Mouse (Mus musculus): ENCODE data around the gene Grik2. TPM values are rescaled to one million over a fixed set of nuclear protein-coding genes. Genes with fewer than 3 reads are reported as not detected.
A peak's percentile ranks its signal among the peaks of the same experiment; 100 is the strongest.

Gene Grik2
- polyA plus RNA-seq, 1 experiment from 2014 or later: 0.47 TPM

DNA sequence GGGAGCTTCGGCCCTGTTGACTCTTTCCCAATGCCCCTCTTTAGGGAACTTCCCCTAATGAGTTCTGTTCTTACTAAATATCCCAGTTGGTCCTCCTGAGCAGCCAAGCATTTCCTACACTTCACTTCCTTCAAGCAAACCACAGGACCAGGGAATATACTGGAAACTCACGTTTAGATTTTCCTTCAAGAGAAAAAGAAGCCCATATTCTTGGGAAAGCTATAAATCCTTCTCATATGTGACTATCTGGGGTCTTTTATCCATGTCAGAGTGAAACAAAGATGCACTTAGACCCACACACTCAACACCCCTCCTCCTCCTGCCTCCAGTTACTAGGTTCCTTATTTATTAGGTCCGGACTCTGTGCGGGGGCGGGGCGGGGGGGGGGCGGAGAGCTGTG, 6.5 kb downstream of the Grik2 start:
- Histone ChIP-seq H3K4me1 (no peaks in the 10 kb centered on the region), H3K9ac (no peak overlapping the region), H3K9me3 (no peaks in the 10 kb centered on the region), H3K36me3 (no peaks in the 10 kb centered on the region), H3K4me3 (peak overlapping the region; percentile 41; the same call in 1 of the 2 replicates), H3K27me3 (peaks cover 26% of the 10 kb centered on the region), H3K27ac (no peak overlapping the region), H3K4me2 (peak overlapping the region; percentile 75)
- 6% methylated on average over 7 of the region's 7 CpGs for WGBS
- ATAC-seq (ENCODE audit: borderline replicate concordance, extremely low read depth, low FRiP score, low TSS enrichment): no peak

DNA sequence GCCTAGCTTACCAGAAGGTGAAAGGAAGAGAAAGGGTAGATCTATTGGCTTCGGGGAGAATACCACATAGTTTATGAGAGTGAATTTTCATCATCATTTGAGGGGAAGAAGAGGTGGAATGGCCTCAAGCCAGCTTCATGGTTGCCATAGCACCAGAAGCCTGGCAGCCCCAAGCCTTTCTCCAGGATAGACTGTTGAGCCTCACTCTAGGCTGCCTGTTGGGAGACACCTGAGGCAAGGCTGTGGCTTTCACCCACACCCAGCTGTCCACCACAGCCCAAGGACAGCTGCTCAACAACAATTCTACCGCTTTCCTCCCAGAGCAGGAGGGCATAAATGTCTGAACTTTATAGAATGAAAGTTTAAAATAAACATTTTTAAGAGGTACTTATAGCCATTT, 8.1 kb downstream of the Grik2 start:
- Histone ChIP-seq H3K4me1 (no peaks in the 10 kb centered on the region), H3K4me3 (no peak overlapping the region), H3K9me3 (no peaks in the 10 kb centered on the region), H3K9ac (no peak overlapping the region), H3K36me3 (no peaks in the 10 kb centered on the region), H3K27ac (no peak overlapping the region), H3K27me3 (peaks cover 15% of the 10 kb centered on the region), H3K4me2 (no peak overlapping the region)
- 65% methylated on average over 2 of the region's 2 CpGs for WGBS
- no peak for ATAC-seq (ENCODE audit: borderline replicate concordance, extremely low read depth, low FRiP score, low TSS enrichment)

DNA sequence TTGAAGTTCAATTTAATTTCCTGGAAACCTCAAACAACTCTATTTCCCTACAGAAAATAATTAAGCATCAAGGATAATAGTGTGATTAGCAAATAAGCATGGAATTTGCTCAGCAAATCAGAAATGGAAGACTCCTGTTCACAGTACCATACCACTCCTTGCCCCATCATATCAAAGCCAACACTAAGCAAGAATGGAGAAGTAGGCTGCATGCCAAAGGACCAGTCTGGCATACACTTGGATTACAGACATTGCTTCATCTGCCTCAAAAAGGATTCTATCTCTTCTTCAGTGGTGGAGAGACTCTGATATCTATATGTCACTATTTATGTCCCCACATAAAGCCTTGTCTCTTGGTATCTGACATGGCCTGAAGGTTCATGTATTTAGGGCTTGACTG, 19.7 kb downstream of the Grik2 start:
- Histone ChIP-seq H3K9me3 (no peaks in the 10 kb centered on the region), H3K4me1 (no peaks in the 10 kb centered on the region), H3K36me3 (no peaks in the 10 kb centered on the region), H3K4me3 (no peak overlapping the region), H3K4me2 (no peak overlapping the region), H3K27me3 (no peaks in the 10 kb centered on the region), H3K9ac (no peak overlapping the region), H3K27ac (no peak overlapping the region)
- ATAC-seq (ENCODE audit: borderline replicate concordance, extremely low read depth, low FRiP score, low TSS enrichment): no peak

DNA sequence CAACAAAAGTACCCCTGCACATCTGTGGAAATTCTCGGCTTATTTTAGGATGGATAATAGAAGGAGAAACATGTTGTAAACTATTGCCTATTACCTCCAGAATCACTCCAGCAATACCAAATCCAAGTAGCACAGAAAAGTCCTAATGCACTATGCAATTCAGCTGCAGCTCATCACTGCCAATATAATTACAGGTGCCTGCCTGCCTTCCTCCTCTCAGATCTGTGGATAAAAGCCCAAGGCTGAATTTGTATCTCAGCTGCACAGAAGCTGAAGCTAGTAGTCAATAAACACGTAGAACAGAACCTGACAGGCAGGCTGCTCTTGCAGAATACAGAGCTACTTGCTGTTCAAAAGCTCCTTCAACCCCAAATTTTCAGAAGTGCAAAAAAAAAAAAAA, 21.0 kb downstream of the Grik2 start:
- Histone ChIP-seq H3K4me2 (no peak overlapping the region), H3K9ac (no peak overlapping the region), H3K4me3 (no peak overlapping the region), H3K4me1 (no peaks in the 10 kb centered on the region), H3K27me3 (no peaks in the 10 kb centered on the region), H3K36me3 (no peaks in the 10 kb centered on the region), H3K9me3 (no peaks in the 10 kb centered on the region), H3K27ac (no peak overlapping the region)
- ATAC-seq (ENCODE audit: borderline replicate concordance, extremely low read depth, low FRiP score, low TSS enrichment): no peak
- 60% methylated on average over 2 of the region's 2 CpGs for WGBS

DNA sequence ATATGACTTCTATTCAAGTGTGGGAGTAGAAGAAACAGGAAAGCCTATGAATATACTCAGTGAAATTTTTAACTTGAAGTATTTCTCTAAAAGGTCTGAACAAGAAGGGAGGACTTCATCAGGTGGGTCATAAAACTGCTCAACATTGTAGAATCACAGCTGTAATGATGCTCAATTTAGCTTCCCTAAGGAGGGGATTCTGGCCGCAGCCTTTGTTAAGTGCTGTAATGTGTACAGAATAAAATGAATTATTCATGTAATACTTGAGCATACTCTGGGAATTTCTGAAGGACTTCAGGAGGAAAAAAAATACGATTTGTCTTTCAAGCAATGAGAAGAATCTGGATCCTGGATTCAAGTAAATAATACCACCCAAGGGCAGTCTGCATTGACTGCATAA, 26.0 kb downstream of the Grik2 start:
- Histone ChIP-seq H3K4me1 (no peaks in the 10 kb centered on the region), H3K4me2 (no peak overlapping the region), H3K9ac (no peak overlapping the region), H3K27me3 (no peaks in the 10 kb centered on the region), H3K4me3 (no peak overlapping the region), H3K9me3 (no peaks in the 10 kb centered on the region), H3K27ac (no peak overlapping the region), H3K36me3 (no peaks in the 10 kb centered on the region)
- WGBS: 75% methylated on average over 2 of the region's 2 CpGs
- no peak for ATAC-seq (ENCODE audit: borderline replicate concordance, extremely low read depth, low FRiP score, low TSS enrichment)

DNA sequence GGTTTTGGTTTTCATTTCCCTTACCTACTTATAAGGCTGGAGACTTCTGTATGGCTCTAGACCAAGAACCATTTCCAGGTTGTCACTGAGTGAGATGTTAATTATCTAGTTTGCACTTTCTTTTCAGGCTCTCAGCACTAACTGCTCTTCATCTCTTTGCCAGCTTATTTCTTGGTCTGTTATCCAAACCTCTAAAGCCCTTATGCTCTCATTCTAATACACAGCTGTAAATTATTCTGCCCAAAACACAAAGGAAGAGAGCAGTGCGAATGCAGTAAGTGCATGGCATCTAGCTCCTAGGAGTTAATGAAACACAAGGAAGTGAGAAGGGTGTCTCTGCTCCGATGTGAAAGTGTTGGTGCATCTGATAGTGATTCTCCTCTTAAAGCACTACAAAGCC, 36.8 kb downstream of the Grik2 start:
- Histone ChIP-seq H3K9ac (no peak overlapping the region), H3K27ac (no peak overlapping the region), H3K4me1 (no peaks in the 10 kb centered on the region), H3K4me2 (no peak overlapping the region), H3K27me3 (no peaks in the 10 kb centered on the region), H3K9me3 (no peaks in the 10 kb centered on the region), H3K36me3 (no peaks in the 10 kb centered on the region), H3K4me3 (no peak overlapping the region)
- WGBS: 75% methylated on average over 2 of the region's 2 CpGs
- ATAC-seq (ENCODE audit: borderline replicate concordance, extremely low read depth, low FRiP score, low TSS enrichment): no peak

DNA sequence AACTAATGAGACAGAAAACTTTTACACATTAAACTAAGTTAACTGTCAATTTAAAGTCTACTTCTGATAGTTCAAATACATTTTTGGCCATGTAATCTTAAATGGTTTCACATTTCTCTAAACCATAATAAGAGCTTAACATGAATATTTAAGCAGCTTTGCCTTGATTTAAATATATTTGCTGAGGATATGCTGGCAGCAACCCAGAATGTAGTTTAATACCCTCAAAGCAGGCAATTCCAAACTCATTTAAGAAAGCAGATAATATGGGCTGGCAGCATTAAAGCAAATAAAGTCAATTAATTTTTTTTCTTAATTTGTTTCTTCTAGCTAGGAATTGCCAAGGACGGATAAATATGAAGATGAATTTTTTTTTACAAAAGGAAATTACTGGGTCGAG, 56.7 kb downstream of the Grik2 start:
- no peaks in the 10 kb centered on the region for H3K9me3 ChIP-seq
- no peak overlapping the region for H3K9ac ChIP-seq
- 81% methylated on average over 2 of the region's 2 CpGs for WGBS
- H3K27ac ChIP-seq: no peak overlapping the region
- no peak overlapping the region for H3K4me3 ChIP-seq
- no peaks in the 10 kb centered on the region for H3K4me1 ChIP-seq
- no peak for ATAC-seq (ENCODE audit: borderline replicate concordance, extremely low read depth, low FRiP score, low TSS enrichment)
- H3K36me3 ChIP-seq: no peaks in the 10 kb centered on the region
- no peaks in the 10 kb centered on the region for H3K27me3 ChIP-seq
- no peak overlapping the region for H3K4me2 ChIP-seq

DNA sequence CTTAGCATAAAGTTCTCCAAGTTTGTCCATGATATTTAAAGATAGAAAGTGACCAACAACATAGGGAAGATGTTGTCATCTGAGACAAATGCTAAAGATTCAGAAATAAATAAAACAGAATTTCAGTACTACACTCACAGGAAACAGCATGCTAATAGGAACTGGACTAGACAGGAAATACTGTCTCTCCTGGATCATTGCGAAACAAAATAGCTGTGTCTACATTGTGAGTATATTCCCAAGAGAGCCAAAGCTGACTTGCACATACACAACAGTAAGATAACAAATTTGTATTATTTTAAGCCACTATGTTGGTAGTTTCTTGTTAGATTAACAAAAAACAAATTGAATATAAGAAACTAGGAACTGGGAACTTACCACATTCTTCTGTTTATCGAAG, 64.9 kb downstream of the Grik2 start:
- Histone ChIP-seq H3K36me3 (no peaks in the 10 kb centered on the region), H3K4me3 (no peak overlapping the region), H3K9me3 (no peaks in the 10 kb centered on the region), H3K27me3 (no peaks in the 10 kb centered on the region), H3K27ac (no peak overlapping the region), H3K4me1 (no peaks in the 10 kb centered on the region), H3K4me2 (no peak overlapping the region), H3K9ac (no peak overlapping the region)
- ATAC-seq (ENCODE audit: borderline replicate concordance, extremely low read depth, low FRiP score, low TSS enrichment): no peak
- 73% methylated on average over 2 of the region's 2 CpGs for WGBS

DNA sequence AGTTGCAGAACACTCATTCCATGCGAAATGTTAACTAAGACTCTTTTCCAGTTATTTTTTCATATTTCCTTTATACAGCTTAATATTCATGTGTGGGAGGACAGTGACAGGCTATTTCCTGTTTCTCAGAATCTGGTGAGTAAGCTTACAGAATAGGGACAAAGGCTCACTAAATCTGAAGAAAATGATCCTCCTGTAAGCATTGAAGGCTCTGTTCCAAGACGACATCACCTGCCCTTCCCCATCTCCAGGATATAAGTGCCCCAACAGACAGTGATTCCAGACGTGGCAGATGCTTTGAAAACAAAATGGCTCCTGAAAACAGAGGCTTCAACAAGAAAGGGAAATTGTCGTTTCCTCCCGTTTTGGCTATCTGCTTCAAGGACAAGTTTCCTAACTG, 71.7 kb downstream of the Grik2 start:
- no peak overlapping the region for H3K4me3 ChIP-seq
- H3K27ac ChIP-seq: no peak overlapping the region
- no peak overlapping the region for H3K4me2 ChIP-seq
- no peaks in the 10 kb centered on the region for H3K27me3 ChIP-seq
- H3K36me3 ChIP-seq: no peaks in the 10 kb centered on the region
- ATAC-seq (ENCODE audit: borderline replicate concordance, extremely low read depth, low FRiP score, low TSS enrichment): no peak
- H3K4me1 ChIP-seq: no peaks in the 10 kb centered on the region
- no peaks in the 10 kb centered on the region for H3K9me3 ChIP-seq
- no peak overlapping the region for H3K9ac ChIP-seq
- WGBS: 39% methylated on average over 5 of the region's 5 CpGs

DNA sequence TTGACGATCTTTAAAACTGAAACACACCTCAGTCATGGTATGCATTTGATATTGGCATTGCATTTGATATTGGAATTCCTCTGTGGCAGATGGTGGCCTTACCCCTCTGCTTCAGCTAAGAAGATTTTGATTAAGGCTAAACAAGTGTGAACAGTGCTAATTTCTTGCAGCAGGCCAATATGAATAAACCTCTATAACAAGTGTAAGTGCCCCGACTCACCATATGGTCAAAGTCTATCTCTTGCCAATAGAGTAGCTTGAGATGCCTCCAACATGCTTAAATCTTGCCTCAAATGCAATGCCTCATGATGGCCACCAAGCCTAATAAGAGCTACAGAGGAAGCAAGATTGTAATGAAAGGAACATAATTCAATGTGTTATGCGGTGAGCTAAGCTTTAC, 78.8 kb downstream of the Grik2 start:
- no peak overlapping the region for H3K9ac ChIP-seq
- WGBS: 91% methylated on average over 3 of the region's 3 CpGs
- no peak overlapping the region for H3K27ac ChIP-seq
- H3K27me3 ChIP-seq: no peaks in the 10 kb centered on the region
- H3K9me3 ChIP-seq: no peaks in the 10 kb centered on the region
- H3K4me2 ChIP-seq: no peak overlapping the region
- H3K4me3 ChIP-seq: no peak overlapping the region
- ATAC-seq (ENCODE audit: borderline replicate concordance, extremely low read depth, low FRiP score, low TSS enrichment): no peak
- no peaks in the 10 kb centered on the region for H3K36me3 ChIP-seq
- H3K4me1 ChIP-seq: no peaks in the 10 kb centered on the region

DNA sequence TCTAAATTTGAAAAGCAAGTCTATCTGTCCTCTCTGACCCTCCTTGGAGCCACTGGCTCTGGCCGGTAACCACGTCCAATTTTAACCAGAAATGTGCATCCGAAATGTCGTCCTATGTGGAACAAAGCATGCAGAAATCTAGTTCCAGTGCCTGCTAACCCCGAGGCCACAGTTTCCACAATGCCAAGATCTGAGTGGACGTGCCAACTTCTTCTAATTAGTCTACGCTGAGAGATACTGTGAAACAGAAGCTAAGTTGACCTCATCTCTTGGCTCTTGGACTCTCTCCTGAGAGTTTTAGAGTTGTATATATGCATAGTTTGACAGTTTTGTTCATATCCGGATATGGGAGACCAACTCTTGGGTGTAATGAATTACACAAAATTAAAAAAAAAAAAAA, 84.1 kb downstream of the Grik2 start:
- H3K4me1 ChIP-seq: no peaks in the 10 kb centered on the region
- no peak overlapping the region for H3K9ac ChIP-seq
- ATAC-seq (ENCODE audit: borderline replicate concordance, extremely low read depth, low FRiP score, low TSS enrichment): no peak
- H3K9me3 ChIP-seq: no peaks in the 10 kb centered on the region
- no peaks in the 10 kb centered on the region for H3K36me3 ChIP-seq
- H3K4me2 ChIP-seq: no peak overlapping the region
- H3K4me3 ChIP-seq: no peak overlapping the region
- H3K27ac ChIP-seq: no peak overlapping the region
- H3K27me3 ChIP-seq: no peaks in the 10 kb centered on the region
- 91% methylated on average over 8 of the region's 8 CpGs for WGBS

DNA sequence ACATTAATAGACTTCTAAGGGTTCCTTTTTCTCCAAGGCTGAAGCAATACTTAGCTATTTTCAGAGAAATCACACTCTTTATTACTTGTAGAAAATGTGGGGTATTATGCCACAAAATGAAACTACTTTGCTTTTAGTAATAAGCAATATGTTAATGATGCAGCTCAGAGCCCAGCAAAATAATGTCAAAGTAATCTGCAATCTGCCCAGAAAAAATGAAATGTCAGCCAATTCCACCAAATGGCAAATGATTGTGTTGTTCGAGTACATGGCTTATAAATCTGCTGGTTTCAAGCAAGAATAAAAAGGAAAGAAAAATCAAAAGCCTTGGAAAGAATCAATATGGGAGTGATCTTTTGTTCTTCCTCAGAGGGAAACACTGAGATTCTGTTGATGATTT, 136.2 kb downstream of the Grik2 start:
- H3K9ac ChIP-seq: no peak overlapping the region
- H3K4me1 ChIP-seq: no peaks in the 10 kb centered on the region
- 64% methylated on average over 1 of the region's 1 CpGs for WGBS
- no peaks in the 10 kb centered on the region for H3K9me3 ChIP-seq
- H3K36me3 ChIP-seq: no peaks in the 10 kb centered on the region
- H3K27ac ChIP-seq: no peak overlapping the region
- H3K27me3 ChIP-seq: no peaks in the 10 kb centered on the region
- no peak overlapping the region for H3K4me3 ChIP-seq
- no peak overlapping the region for H3K4me2 ChIP-seq
- no peak for ATAC-seq (ENCODE audit: borderline replicate concordance, extremely low read depth, low FRiP score, low TSS enrichment)

DNA sequence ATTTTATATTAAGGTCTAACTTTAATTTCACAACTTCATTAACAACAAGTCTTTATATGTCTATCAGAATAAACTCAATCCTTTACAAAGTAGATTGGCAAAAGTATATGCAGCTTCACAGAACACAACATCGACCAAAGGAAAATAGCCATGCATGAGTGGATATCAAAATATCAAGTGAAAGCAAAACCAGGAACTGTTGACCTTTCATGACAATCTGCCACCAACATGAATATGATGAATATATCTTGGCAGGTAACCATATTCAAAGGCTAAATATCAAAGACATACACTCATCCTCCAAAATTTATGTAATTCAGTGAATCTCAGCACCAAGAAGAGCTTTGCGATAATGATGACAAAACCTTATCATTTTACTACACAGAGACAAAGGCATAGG, 141.4 kb downstream of the Grik2 start:
- Histone ChIP-seq H3K27me3 (no peaks in the 10 kb centered on the region), H3K4me2 (no peak overlapping the region), H3K4me3 (no peak overlapping the region), H3K36me3 (no peaks in the 10 kb centered on the region), H3K9ac (no peak overlapping the region), H3K9me3 (no peaks in the 10 kb centered on the region), H3K27ac (no peak overlapping the region), H3K4me1 (no peaks in the 10 kb centered on the region)
- WGBS: 89% methylated on average over 2 of the region's 2 CpGs
- ATAC-seq (ENCODE audit: borderline replicate concordance, extremely low read depth, low FRiP score, low TSS enrichment): no peak
